Mouse (Mus musculus): ENCODE data around the gene Gm38392.

- TF ChIP-seq POLR2A (IDR thresholded peaks at IDR 0.05; ENCODE audit: low read depth, low read length) (no peak), CTCF (IDR thresholded peaks at IDR 0.05; ENCODE audit: extremely low read depth, insufficient read length, insufficient replicate concordance, low read depth, low read length) (no peak)
Measured at GRCm38 (mm10) chr3:88328956-88329355, 41.9 kb upstream of the Gm38392 start.
